Mouse (Mus musculus) lung, embryonic 14.5 days (tissue): ENCODE results near the gene Npas3. TPM values are rescaled to one million over a fixed set of nuclear protein-coding genes. Genes with fewer than 3 reads are reported as not detected.

Experiments
- ATAC-seq: fragments of 200-750 bp; cut with Nextera tagmentation; 2 replicates; pipeline ENCODE4 v1.8.0; 2017; ENCODE audit warnings: mild to moderate bottlenecking, moderate TSS enrichment, moderate library complexity; ENCODE audit not compliant: insufficient read depth
- DNase-seq: peaks from one replicate; pipeline ENCODE4 v3.0.0-alpha.2; 2015
- H3K27ac ChIP-seq: fragments of 300-500 bp; sonication (generic); 2 replicates; pipeline ENCODE4 v1.5.1; 2014; ENCODE audit warnings: low read depth, mild to moderate bottlenecking, moderate library complexity
- H3K27me3 ChIP-seq: fragments of 300-500 bp; sonication (generic); 2 replicates; pipeline ENCODE4 v1.6.1; 2014; ENCODE audit warnings: low read length, control low read depth; ENCODE audit not compliant: insufficient read depth
- H3K36me3 ChIP-seq: fragments of 300-500 bp; sonication (generic); 2 replicates; pipeline ENCODE4 v1.6.1; 2014; ENCODE audit warnings: control low read depth; ENCODE audit not compliant: insufficient read depth
- H3K4me1 ChIP-seq: fragments of 300-500 bp; sonication (generic); 2 replicates; pipeline ENCODE4 v1.6.1; 2014; ENCODE audit warnings: antibody characterized with exemption, control low read depth; ENCODE audit not compliant: insufficient read depth
- H3K4me2 ChIP-seq: fragments of 300-500 bp; sonication (generic); 2 replicates; pipeline ENCODE4 v1.6.1; 2014; ENCODE audit warnings: mild to moderate bottlenecking
- H3K4me3 ChIP-seq: fragments of 300-500 bp; sonication (generic); 2 replicates; pipeline ENCODE4 v1.5.1; 2014; ENCODE audit warnings: low read depth, low read length
- H3K9ac ChIP-seq: fragments of 300-500 bp; sonication (generic); 2 replicates; pipeline ENCODE4 v1.6.1; 2014
- H3K9me3 ChIP-seq: fragments of 300-500 bp; sonication (generic); 2 replicates; pipeline ENCODE4 v1.6.1; 2016; ENCODE audit warnings: low read depth, low read length, control low read depth
- CTCF ChIP-seq: IDR thresholded peaks from 2 replicates; pipeline ENCODE4 v1.5.1; 2016; ENCODE audit warnings: antibody characterized with exemption, low read depth
- WGBS: fragments of 180-500 bp; shearing (Covaris S2); extraction: QIAGEN DNeasy Blood & Tissue Kit; methylation state at CpG from one replicate; pipeline ENCODE4 v1.1.7; 2014; 5-methylcytosine and 5-hydroxymethylcytosine counted together
- polyA plus RNA-seq: library from polyadenylated mRNA; unstranded; fragments of >200 nt; fragmentation: Nextera tagmentation; extraction: Ambion mirVana; gene quantifications from 2 replicates; pipeline ENCODE4 v1.2.1, GENCODE M21; 2014

The Npas3 gene
- polyA plus RNA-seq, 1 experiment from 2014 or later: 0.62 TPM

GRCm38 (mm10) chr12:54120386-54120785 is 871.9 kb downstream of the Npas3 start:
- no peaks in the 10 kb centered on the region for H3K9me3 ChIP-seq
- H3K27me3 ChIP-seq: no peaks in the 10 kb centered on the region
- no peak overlapping the region for H3K27ac ChIP-seq
- H3K9ac ChIP-seq: no peak overlapping the region
- H3K4me1 ChIP-seq: no peaks in the 10 kb centered on the region
- TF ChIP-seq CTCF: no peak
- no peak for ATAC-seq
- no peaks in the 10 kb centered on the region for H3K36me3 ChIP-seq
- DNase-seq: no peak
- WGBS: 65% methylated on average over 1 of the region's 1 CpGs
- no peak overlapping the region for H3K4me3 ChIP-seq
- no peak overlapping the region for H3K4me2 ChIP-seq

- Histone ChIP-seq H3K27me3 (no peaks in the 10 kb centered on the region), H3K36me3 (no peaks in the 10 kb centered on the region), H3K4me3 (no peak overlapping the region), H3K4me2 (no peak overlapping the region), H3K27ac (no peak overlapping the region), H3K9ac (no peak overlapping the region), H3K9me3 (no peaks in the 10 kb centered on the region), H3K4me1 (no peaks in the 10 kb centered on the region)
- 79% methylated on average over 3 of the region's 3 CpGs for WGBS
- no peak for TF ChIP-seq CTCF
- DNase-seq: no peak
- no peak for ATAC-seq
Measured at GRCm38 (mm10) chr12:54121286-54121685, 872.8 kb downstream of the Npas3 start.
